Mouse (Mus musculus) activated CD4-positive, CD25-positive, alpha-beta regulatory T cell (primary cell): ENCODE data around the gene Tnfaip6. TPM values are rescaled to one million over a fixed set of nuclear protein-coding genes. Genes with fewer than 3 reads are reported as not detected.

Experiments
- polyA plus RNA-seq, 2 experiments: library from polyadenylated mRNA; unstranded; fragments of 100-300 nt; shearing (Covaris generic); gene quantifications; one replicate each; pipeline ENCODE4 v1.2.1; 2017

The Tnfaip6 gene
- polyA plus RNA-seq = not detected

DNA sequence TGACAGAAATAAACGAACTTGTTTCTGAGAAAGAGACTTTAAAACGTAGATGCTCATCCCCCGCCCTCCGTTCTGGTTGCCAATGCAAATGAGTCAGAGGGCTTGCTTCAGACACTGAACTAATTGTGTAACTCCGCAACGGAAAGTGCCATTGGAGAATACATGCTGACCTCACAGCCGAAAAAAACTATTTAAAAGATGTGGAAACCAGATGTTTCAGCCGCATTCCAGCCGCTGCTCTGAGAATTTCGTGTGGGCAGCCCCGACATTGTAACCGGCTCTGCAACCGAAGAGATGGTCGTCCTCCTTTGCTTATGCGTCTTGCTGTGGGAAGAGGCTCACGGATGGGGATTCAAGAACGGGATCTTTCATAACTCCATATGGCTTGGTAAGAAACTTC, at the start of gene Tnfaip6:
Gene Tnfaip6, plus strand, starts transcription at position 128 of the 400 bp plus-strand sequence.

DNA sequence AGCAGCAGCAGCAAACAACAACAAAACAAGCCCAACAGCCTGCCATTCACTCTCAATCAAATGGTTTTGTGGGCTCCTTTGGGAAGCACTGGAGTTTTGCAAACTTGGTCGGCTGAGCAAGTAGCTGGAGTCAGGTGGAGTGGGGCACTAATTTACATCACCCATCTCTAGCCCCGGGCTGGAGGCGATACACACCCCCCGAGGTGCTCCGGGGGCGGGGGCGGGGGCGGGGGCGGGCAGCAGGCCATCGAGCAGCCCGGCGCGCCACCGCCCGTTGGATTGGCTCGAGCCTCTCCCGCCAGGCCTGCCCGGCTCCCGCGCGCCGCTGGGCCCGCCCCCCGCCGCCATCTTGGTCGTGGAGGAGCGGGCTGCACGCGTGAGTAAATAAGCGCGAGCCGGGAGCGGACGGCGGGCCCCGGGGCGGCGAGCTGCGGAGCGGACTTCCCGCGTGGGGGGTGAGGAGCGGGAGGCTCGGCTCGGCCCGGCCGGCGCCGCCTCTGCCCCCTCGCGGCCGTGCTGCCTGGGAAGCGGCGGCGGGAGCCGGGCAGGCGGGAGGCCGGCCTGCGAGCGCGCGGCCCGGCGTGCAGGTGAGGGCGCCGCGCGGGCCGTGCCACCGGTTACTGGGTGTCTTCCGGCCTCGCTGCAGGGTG, 34.8 kb downstream of the Tnfaip6 start, which contains the start of gene Rif1:
Gene Rif1, plus strand, starts transcription at position 342 of the 650 bp plus-strand sequence.

Other genes with a start within 250 kb of the Tnfaip6 start
- 10 to 100 TPM; 50.8 to 65.2 TPM for gene Rbm43, start 102.8 kb upstream of the Tnfaip6 start, polyA plus RNA-seq
- gene Nmi, start 64.5 kb upstream of the Tnfaip6 start, polyA plus RNA-seq = 100 to 1,000 TPM; 202 to 211 TPM
- 10 to 100 TPM; 86.7 to 90.0 TPM for gene Rif1, start 34.8 kb downstream of the Tnfaip6 start, polyA plus RNA-seq